Mouse (Mus musculus): ENCODE measurements around the gene Ntm.

The Ntm gene

GRCm38 (mm10) chr9:29496002-29496401 lies 466.9 kb downstream of the Ntm start:
- DNase-seq (ENCODE audit: low read depth, low spot score) = no peak

- DNase-seq (ENCODE audit: low read depth, low spot score) = no peak
These were observed 480.7 kb downstream of the Ntm start for GRCm38 (mm10) chr9:29482272-29482671.

GRCm38 (mm10) chr9:29479051-29479450 lies 483.9 kb downstream of the Ntm start:
- no peak for DNase-seq (ENCODE audit: low read depth, low spot score)

- no peak for DNase-seq (ENCODE audit: low read depth, low spot score)
These were observed 485.7 kb downstream of the Ntm start for GRCm38 (mm10) chr9:29477219-29477618.

- DNase-seq (ENCODE audit: low read depth, low spot score) = no peak
These were observed 489.5 kb downstream of the Ntm start for GRCm38 (mm10) chr9:29473418-29473817.

- DNase-seq (ENCODE audit: low read depth, low spot score) = no peak
These were observed 490.7 kb downstream of the Ntm start for GRCm38 (mm10) chr9:29472226-29472625.

GRCm38 (mm10) chr9:29464756-29465155 lies 498.2 kb downstream of the Ntm start:
- DNase-seq (ENCODE audit: low read depth, low spot score) = no peak

GRCm38 (mm10) chr9:29462970-29463593 lies 499.9 kb downstream of the Ntm start:
- no peak for DNase-seq (ENCODE audit: low read depth, low spot score)

GRCm38 (mm10) chr9:29457976-29458572 lies 504.9 kb downstream of the Ntm start:
- no peak for DNase-seq (ENCODE audit: low read depth, low spot score)

GRCm38 (mm10) chr9:29456014-29456413 lies 506.9 kb downstream of the Ntm start:
- no peak for DNase-seq (ENCODE audit: low read depth, low spot score)

- DNase-seq (ENCODE audit: low read depth, low spot score) = no peak
These were observed 511.7 kb downstream of the Ntm start for GRCm38 (mm10) chr9:29451232-29451631.

GRCm38 (mm10) chr9:29444001-29444400 lies 518.9 kb downstream of the Ntm start:
- no peak for DNase-seq (ENCODE audit: low read depth, low spot score)

- DNase-seq (ENCODE audit: low read depth, low spot score) = no peak
These were observed 523.5 kb downstream of the Ntm start for GRCm38 (mm10) chr9:29439401-29439800.

- DNase-seq (ENCODE audit: low read depth, low spot score) = no peak
These were observed 528.3 kb downstream of the Ntm start for GRCm38 (mm10) chr9:29434611-29435010.

- DNase-seq (ENCODE audit: low read depth, low spot score) = no peak
These were observed 529.0 kb downstream of the Ntm start for GRCm38 (mm10) chr9:29433910-29434309.

- no peak for DNase-seq (ENCODE audit: low read depth, low spot score)
These were observed 529.8 kb downstream of the Ntm start for GRCm38 (mm10) chr9:29433156-29433555.

- DNase-seq (ENCODE audit: low read depth, low spot score) = no peak
These were observed 531.4 kb downstream of the Ntm start for GRCm38 (mm10) chr9:29431590-29431989.

GRCm38 (mm10) chr9:29430189-29430588 lies 532.8 kb downstream of the Ntm start:
- DNase-seq (ENCODE audit: low read depth, low spot score) = no peak

- DNase-seq (ENCODE audit: low read depth, low spot score) = no peak
These were observed 534.6 kb downstream of the Ntm start for GRCm38 (mm10) chr9:29428322-29428721.

- DNase-seq (ENCODE audit: low read depth, low spot score) = no peak
These were observed 536.7 kb downstream of the Ntm start for GRCm38 (mm10) chr9:29426261-29426660.

- DNase-seq (ENCODE audit: low read depth, low spot score) = no peak
These were observed 547.4 kb downstream of the Ntm start for GRCm38 (mm10) chr9:29415578-29415977.

- no peak for DNase-seq (ENCODE audit: low read depth, low spot score)
These were observed 549.8 kb downstream of the Ntm start for GRCm38 (mm10) chr9:29413126-29413525.

GRCm38 (mm10) chr9:29412181-29412771 lies 550.7 kb downstream of the Ntm start:
- DNase-seq (ENCODE audit: low read depth, low spot score) = no peak
